Mouse (Mus musculus) ovary, adult 18-20 months (tissue): ENCODE measurements around the gene Fgf15.

Experiments
- DNase-seq: peaks from one replicate; pipeline ENCODE4 v3.0.0; 2022; ENCODE audit warnings: low spot score, mixed read lengths

Gene Fgf15

GRCm38 (mm10) chr7:144896294-144897218 is at the start of gene Fgf15:
Fgf15 (plus strand) TSS chr7:144896531.
- no peak for DNase-seq

GRCm38 (mm10) chr7:144847067-144847466 is 49.3 kb upstream of the Fgf15 start, which contains the start of gene Fgf4:
Fgf4 (plus strand) TSS chr7:144847367.
- DNase-seq, result no peak

- no peak for DNase-seq
These were observed 45.0 kb upstream of the Fgf15 start for GRCm38 (mm10) chr7:144851321-144851720.

- no peak for DNase-seq
These were observed 41.4 kb upstream of the Fgf15 start for GRCm38 (mm10) chr7:144854966-144855365.

GRCm38 (mm10) chr7:144857158-144857557 is 39.2 kb upstream of the Fgf15 start:
- DNase-seq, result no peak

- DNase-seq, result no peak
These were observed 38.4 kb upstream of the Fgf15 start for GRCm38 (mm10) chr7:144857826-144858342.

GRCm38 (mm10) chr7:144858702-144859101 is 37.6 kb upstream of the Fgf15 start:
- DNase-seq, result no peak

GRCm38 (mm10) chr7:144861056-144861768 is 35.1 kb upstream of the Fgf15 start:
- DNase-seq, result no peak

GRCm38 (mm10) chr7:144861769-144862070 is 34.6 kb upstream of the Fgf15 start:
- no peak for DNase-seq

- DNase-seq, result no peak
These were observed 34.2 kb upstream of the Fgf15 start for GRCm38 (mm10) chr7:144862126-144862525.

GRCm38 (mm10) chr7:144862712-144863111 is 33.6 kb upstream of the Fgf15 start:
- DNase-seq, result no peak

GRCm38 (mm10) chr7:144863196-144863595 is 33.1 kb upstream of the Fgf15 start:
- no peak for DNase-seq

- no peak for DNase-seq
These were observed 32.1 kb upstream of the Fgf15 start for GRCm38 (mm10) chr7:144864160-144864670.

- DNase-seq, result no peak
These were observed 29.2 kb upstream of the Fgf15 start for GRCm38 (mm10) chr7:144867161-144867560.

GRCm38 (mm10) chr7:144867602-144868001 is 28.7 kb upstream of the Fgf15 start:
- no peak for DNase-seq

GRCm38 (mm10) chr7:144872420-144872819 is 23.9 kb upstream of the Fgf15 start:
- DNase-seq, result no peak

- DNase-seq, result no peak
These were observed 23.2 kb upstream of the Fgf15 start for GRCm38 (mm10) chr7:144873160-144873559.

- DNase-seq, result no peak
These were observed 22.1 kb upstream of the Fgf15 start for GRCm38 (mm10) chr7:144874226-144874625.

GRCm38 (mm10) chr7:144878401-144878800 is 17.9 kb upstream of the Fgf15 start:
- no peak for DNase-seq

- DNase-seq, result no peak
These were observed 13.2 kb upstream of the Fgf15 start for GRCm38 (mm10) chr7:144883106-144883505.

GRCm38 (mm10) chr7:144887672-144888071 is 8.7 kb upstream of the Fgf15 start:
- DNase-seq, result no peak

GRCm38 (mm10) chr7:144888564-144889299 is 7.6 kb upstream of the Fgf15 start:
- no peak for DNase-seq
